11 mouse cellular contexts compared by ENCODE assay signal in genomic region chr10:122990606-122991005, GRCm38 (mm10).
A peak's percentile ranks its signal among the peaks of the same experiment; 100 is the strongest.
DNase-seq lines count a peak whose midpoint lies in the region; ATAC-seq and TF ChIP-seq lines count a peak whose summit lies in the region.
"Had no signal": no experiment of that assay in that cellular context is flagged by ENCODE, and none has a peak within 500 bp of the region (broad histone marks: within the 10 kb centered on the region; RNA-seq: fewer than 3 reads in every experiment).

No protein-coding gene starts in this region.

- no peak for TF ChIP-seq EP300 in stomach, postnatal 0 days (optimal IDR thresholded peaks at IDR 0.05)

- H3K27me3 ChIP-seq in heart, embryonic 13.5 days (replicated peaks): no peaks in the 10 kb centered on the region
- no peaks in the 10 kb centered on the region for H3K27me3 ChIP-seq in neural tube, embryonic 13.5 days
- H3K27me3 ChIP-seq in stomach, postnatal 0 days (ENCODE audit: control insufficient read depth, insufficient read depth, low read length): no peaks in the 10 kb centered on the region

- no peak for ATAC-seq in heart, embryonic 13.5 days (ENCODE audit: extremely low read depth, insufficient number of reproducible peaks, low FRiP score, low TSS enrichment)
- ATAC-seq in neural tube, embryonic 13.5 days (ENCODE audit: low read depth): no peak
- no peak for ATAC-seq in stomach, postnatal 0 days (ENCODE audit: low FRiP score, low TSS enrichment)

- WGBS in heart, embryonic 13.5 days: 74% methylated on average over 6 of the region's 6 CpGs
- 95% methylated on average over 6 of the region's 6 CpGs for WGBS in neural tube, embryonic 13.5 days
- 81% methylated on average over 6 of the region's 6 CpGs for WGBS in stomach, postnatal 0 days

- peaks cover 56% of the 10 kb centered on the region for H3K4me1 ChIP-seq in heart, embryonic 13.5 days
- peaks cover 15% of the 10 kb centered on the region for H3K4me1 ChIP-seq in neural tube, embryonic 13.5 days (replicated peaks)
- peaks cover 5% of the 10 kb centered on the region for H3K4me1 ChIP-seq in embryonic fibroblast, embryonic 13.5 days (ENCODE audit: control insufficient read depth, insufficient read depth, low read length)
- no peaks in the 10 kb centered on the region for H3K4me1 ChIP-seq in stomach, postnatal 0 days (replicated peaks; ENCODE audit: control insufficient read depth, insufficient read depth)

- H3K27ac ChIP-seq in heart, embryonic 13.5 days (replicated peaks): peak overlapping the region; percentile 98
- H3K27ac ChIP-seq in neural tube, embryonic 13.5 days (replicated peaks): peak overlapping the region; percentile 61; the same call in 1 of the 2 replicates
- no peak overlapping the region for H3K27ac ChIP-seq in embryonic fibroblast, embryonic 13.5 days (ENCODE audit: insufficient read depth, low read length)
- H3K27ac ChIP-seq in stomach, postnatal 0 days (replicated peaks): peak overlapping the region; percentile 35; the same call in 1 of the 2 replicates

- H3K9ac ChIP-seq in heart, embryonic 13.5 days: peak overlapping the region; percentile 45; the same call in 1 of the 2 replicates
- H3K9ac ChIP-seq in neural tube, embryonic 13.5 days: no peak overlapping the region
- H3K9ac ChIP-seq in stomach, postnatal 0 days (ENCODE audit: low read length): no peak overlapping the region

- peaks cover 32% of the 10 kb centered on the region for H3K36me3 ChIP-seq in heart, embryonic 13.5 days
- H3K36me3 ChIP-seq in neural tube, embryonic 13.5 days: peaks cover 36% of the 10 kb centered on the region
- H3K36me3 ChIP-seq in stomach, postnatal 0 days (ENCODE audit: control insufficient read depth, insufficient read depth, low read length): peaks cover 5% of the 10 kb centered on the region

- DNase-seq in heart, adult 8-10 months (ENCODE audit: low spot score): no peak
- DNase-seq in neural tube, embryonic 10.5 days (ENCODE audit: extremely low spot score, low spot score): no peak
- DNase-seq in stomach, postnatal 0 days (ENCODE audit: low spot score): no peak
- DNase-seq in ovary, postnatal 36 days (ENCODE audit: low spot score): no peak
- DNase-seq: adrenal gland, postnatal 14 days; thymus, postnatal 36 days had no signal

- peak overlapping the region; percentile 5 for H3K4me3 ChIP-seq in heart, embryonic 13.5 days
- H3K4me3 ChIP-seq in neural tube, embryonic 13.5 days: no peak overlapping the region
- H3K4me3 ChIP-seq in embryonic fibroblast, embryonic 13.5 days (ENCODE audit: insufficient read depth, low read length): no peak overlapping the region
- no peak overlapping the region for H3K4me3 ChIP-seq in stomach, postnatal 0 days (ENCODE audit: low read depth, low read length)

- peak overlapping the region; percentile 58 for H3K4me2 ChIP-seq in heart, embryonic 13.5 days
- H3K4me2 ChIP-seq in neural tube, embryonic 13.5 days: no peak overlapping the region
- no peak overlapping the region for H3K4me2 ChIP-seq in stomach, postnatal 0 days (replicated peaks; ENCODE audit: low read depth)
- H3K4me2 ChIP-seq: liver, embryonic 11.5 days had no signal

- TF ChIP-seq POLR2A in embryonic fibroblast, embryonic 13.5 days (IDR thresholded peaks at IDR 0.05; ENCODE audit: low read depth, low read length): no peak

- peak; percentile 32; the same call in 1 of the 2 replicates for TF ChIP-seq CTCF in embryonic fibroblast, embryonic 13.5 days (IDR thresholded peaks at IDR 0.05; ENCODE audit: borderline replicate concordance, insufficient read depth, low read length)
- peak; percentile 44 for TF ChIP-seq CTCF in stomach, postnatal 0 days (IDR thresholded peaks at IDR 0.05; ENCODE audit: low read depth)

- H3K9me3 ChIP-seq in heart, embryonic 13.5 days: no peaks in the 10 kb centered on the region
- H3K9me3 ChIP-seq in neural tube, embryonic 13.5 days: no peaks in the 10 kb centered on the region
- H3K9me3 ChIP-seq in stomach, postnatal 0 days (ENCODE audit: control insufficient read depth, low read length): no peaks in the 10 kb centered on the region
- H3K9me3 ChIP-seq: G1E had no signal
